Mouse (Mus musculus) lung, embryonic 14.5 days (tissue): ENCODE measurements around the gene Alox12e. TPM values are rescaled to one million over a fixed set of nuclear protein-coding genes. Genes with fewer than 3 reads are reported as not detected.
A peak's percentile ranks its signal among the peaks of the same experiment; 100 is the strongest.

ENCODE experiments used
- ATAC-seq: fragments of 200-750 bp; cut with Nextera tagmentation; 2 replicates; pipeline ENCODE4 v1.8.0; 2017; ENCODE audit warnings: mild to moderate bottlenecking, moderate TSS enrichment, moderate library complexity; ENCODE audit not compliant: insufficient read depth
- DNase-seq: peaks from one replicate; pipeline ENCODE4 v3.0.0-alpha.2; 2015
- H3K27ac ChIP-seq: fragments of 300-500 bp; sonication (generic); 2 replicates; pipeline ENCODE4 v1.5.1; 2014; ENCODE audit warnings: low read depth, mild to moderate bottlenecking, moderate library complexity
- H3K27me3 ChIP-seq: fragments of 300-500 bp; sonication (generic); 2 replicates; pipeline ENCODE4 v1.6.1; 2014; ENCODE audit warnings: low read length, control low read depth; ENCODE audit not compliant: insufficient read depth
- H3K36me3 ChIP-seq: fragments of 300-500 bp; sonication (generic); 2 replicates; pipeline ENCODE4 v1.6.1; 2014; ENCODE audit warnings: control low read depth; ENCODE audit not compliant: insufficient read depth
- H3K4me1 ChIP-seq: fragments of 300-500 bp; sonication (generic); 2 replicates; pipeline ENCODE4 v1.6.1; 2014; ENCODE audit warnings: antibody characterized with exemption, control low read depth; ENCODE audit not compliant: insufficient read depth
- H3K4me2 ChIP-seq: fragments of 300-500 bp; sonication (generic); 2 replicates; pipeline ENCODE4 v1.6.1; 2014; ENCODE audit warnings: mild to moderate bottlenecking
- H3K4me3 ChIP-seq: fragments of 300-500 bp; sonication (generic); 2 replicates; pipeline ENCODE4 v1.5.1; 2014; ENCODE audit warnings: low read depth, low read length
- H3K9ac ChIP-seq: fragments of 300-500 bp; sonication (generic); 2 replicates; pipeline ENCODE4 v1.6.1; 2014
- H3K9me3 ChIP-seq: fragments of 300-500 bp; sonication (generic); 2 replicates; pipeline ENCODE4 v1.6.1; 2016; ENCODE audit warnings: low read depth, low read length, control low read depth
- CTCF ChIP-seq: IDR thresholded peaks from 2 replicates; pipeline ENCODE4 v1.5.1; 2016; ENCODE audit warnings: antibody characterized with exemption, low read depth
- WGBS: fragments of 180-500 bp; shearing (Covaris S2); extraction: QIAGEN DNeasy Blood & Tissue Kit; methylation state at CpG from one replicate; pipeline ENCODE4 v1.1.7; 2014; 5-methylcytosine and 5-hydroxymethylcytosine counted together
- polyA plus RNA-seq: library from polyadenylated mRNA; unstranded; fragments of >200 nt; fragmentation: Nextera tagmentation; extraction: Ambion mirVana; gene quantifications from 2 replicates; pipeline ENCODE4 v1.2.1, GENCODE M21; 2014

Alox12e gene
- polyA plus RNA-seq, 1 experiment from 2014 or later: not detected

DNA sequence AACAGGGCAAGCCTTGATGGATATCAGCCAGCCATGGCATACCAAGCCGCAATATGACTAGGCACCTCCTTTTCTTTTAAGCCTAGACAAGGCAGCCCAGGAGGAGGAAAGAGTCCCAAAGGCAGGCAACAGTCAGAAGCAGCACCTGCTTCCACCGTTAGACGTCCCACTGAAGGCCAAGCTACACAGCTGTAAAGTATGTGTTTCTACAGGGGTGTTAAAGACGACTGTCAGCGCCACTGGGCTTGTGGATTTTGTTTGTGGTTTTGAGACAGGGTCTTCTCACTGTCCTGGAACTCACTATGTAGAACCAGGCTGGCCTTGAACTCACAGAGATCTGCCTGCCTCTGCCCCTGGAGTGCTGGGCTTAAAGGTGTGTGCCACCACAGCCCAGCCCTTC is 36.7 kb downstream of the Alox12e start:
- Histone ChIP-seq H3K9me3 (no peaks in the 10 kb centered on the region), H3K4me3 (no peak overlapping the region), H3K27me3 (no peaks in the 10 kb centered on the region), H3K36me3 (no peaks in the 10 kb centered on the region), H3K27ac (no peak overlapping the region), H3K4me1 (no peaks in the 10 kb centered on the region), H3K9ac (no peak overlapping the region), H3K4me2 (no peak overlapping the region)
- WGBS: 58% methylated on average over 5 of the region's 5 CpGs
- ATAC-seq: no peak
- no peak for DNase-seq
- TF ChIP-seq CTCF: no peak

- Histone ChIP-seq H3K4me3 (no peak overlapping the region), H3K36me3 (no peaks in the 10 kb centered on the region), H3K9me3 (no peaks in the 10 kb centered on the region), H3K4me2 (no peak overlapping the region), H3K27me3 (no peaks in the 10 kb centered on the region), H3K27ac (no peak overlapping the region), H3K4me1 (0 out of 2 replicates have a peak, but pooled peaks cover 4% of the 10 kb centered on the region), H3K9ac (no peak overlapping the region)
- WGBS: 63% methylated on average over 3 of the region's 3 CpGs
- no peak for TF ChIP-seq CTCF
- peak; percentile 46 for DNase-seq
- ATAC-seq: no peak
Measured at GRCm38 (mm10) chr11:70284757-70285156, 37.7 kb downstream of the Alox12e start.

- Histone ChIP-seq H3K4me1 (0 out of 2 replicates have a peak, but pooled peaks cover 4% of the 10 kb centered on the region), H3K27me3 (no peaks in the 10 kb centered on the region), H3K36me3 (no peaks in the 10 kb centered on the region), H3K9ac (no peak overlapping the region), H3K4me3 (no peak overlapping the region), H3K4me2 (no peak overlapping the region), H3K9me3 (no peaks in the 10 kb centered on the region), H3K27ac (no peak overlapping the region)
- DNase-seq (no peak), ATAC-seq (no peak)
- no peak for TF ChIP-seq CTCF
- WGBS: 67% methylated on average over 4 of the region's 4 CpGs
Measured at GRCm38 (mm10) chr11:70283666-70284065, 38.8 kb downstream of the Alox12e start.

GRCm38 (mm10) chr11:70280441-70280840 is 42.0 kb downstream of the Alox12e start:
- Histone ChIP-seq H3K9me3 (no peaks in the 10 kb centered on the region), H3K4me2 (no peak overlapping the region), H3K27ac (no peak overlapping the region; the same call in 1 of the 2 replicates), H3K36me3 (no peaks in the 10 kb centered on the region), H3K4me3 (no peak overlapping the region), H3K4me1 (0 out of 2 replicates have a peak, but pooled peaks cover 4% of the 10 kb centered on the region), H3K9ac (no peak overlapping the region), H3K27me3 (no peaks in the 10 kb centered on the region)
- DNase-seq: peak; percentile 84
- 50% methylated on average over 3 of the region's 3 CpGs for WGBS
- no peak for TF ChIP-seq CTCF
- ATAC-seq: peak; percentile 68; the same call in 1 of the 2 replicates

- Histone ChIP-seq H3K27ac (no peak overlapping the region), H3K27me3 (no peaks in the 10 kb centered on the region), H3K36me3 (no peaks in the 10 kb centered on the region), H3K4me3 (no peak overlapping the region), H3K9me3 (no peaks in the 10 kb centered on the region), H3K4me1 (0 out of 2 replicates have a peak, but pooled peaks cover 4% of the 10 kb centered on the region), H3K9ac (no peak overlapping the region), H3K4me2 (no peak overlapping the region)
- DNase-seq: no peak
- WGBS: 83% methylated on average over 3 of the region's 3 CpGs
- no peak for TF ChIP-seq CTCF
- no peak for ATAC-seq
Measured at GRCm38 (mm10) chr11:70278961-70279360, 43.5 kb downstream of the Alox12e start.

- no peaks in the 10 kb centered on the region for H3K9me3 ChIP-seq
- no peak for TF ChIP-seq CTCF
- no peaks in the 10 kb centered on the region for H3K27me3 ChIP-seq
- no peak overlapping the region for H3K4me2 ChIP-seq
- H3K4me1 ChIP-seq: no peaks in the 10 kb centered on the region
- H3K36me3 ChIP-seq: no peaks in the 10 kb centered on the region
- WGBS: 70% methylated on average over 7 of the region's 7 CpGs
- H3K27ac ChIP-seq: no peak overlapping the region
- H3K4me3 ChIP-seq: no peak overlapping the region
- no peak for DNase-seq
- ATAC-seq: no peak
- H3K9ac ChIP-seq: no peak overlapping the region
Measured at GRCm38 (mm10) chr11:70271641-70272040, 50.8 kb downstream of the Alox12e start.

DNA sequence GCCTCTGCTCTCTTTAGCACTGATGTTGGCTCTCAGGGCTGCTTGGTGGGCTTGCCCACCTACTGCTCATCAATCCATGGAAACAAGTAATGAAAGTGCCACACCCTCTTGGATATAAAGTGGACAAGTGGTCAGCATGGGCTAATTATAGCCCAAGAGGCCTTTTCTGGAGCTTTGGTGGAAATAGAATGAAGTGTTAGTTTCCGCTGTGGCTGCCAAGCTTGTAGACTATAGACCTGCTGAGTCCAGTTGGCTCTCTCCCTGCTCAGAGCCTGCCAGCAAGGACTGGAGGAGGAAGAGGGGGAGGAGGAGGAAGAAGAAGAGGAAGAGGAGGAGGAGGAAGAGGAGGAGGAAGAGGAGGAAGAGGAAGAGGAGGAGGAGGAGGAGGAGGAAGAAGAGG is 56.0 kb downstream of the Alox12e start:
- Histone ChIP-seq H3K4me3 (no peak overlapping the region), H3K27ac (no peak overlapping the region), H3K9me3 (no peaks in the 10 kb centered on the region), H3K4me2 (no peak overlapping the region), H3K27me3 (no peaks in the 10 kb centered on the region), H3K36me3 (no peaks in the 10 kb centered on the region), H3K9ac (no peak overlapping the region), H3K4me1 (no peaks in the 10 kb centered on the region)
- TF ChIP-seq CTCF: no peak
- DNase-seq (peak; percentile 16), ATAC-seq (no peak)
- 70% methylated on average over 1 of the region's 1 CpGs for WGBS

- TF ChIP-seq CTCF: no peak
- 57% methylated on average over 4 of the region's 4 CpGs for WGBS
- H3K9ac ChIP-seq: no peak overlapping the region
- no peaks in the 10 kb centered on the region for H3K4me1 ChIP-seq
- no peaks in the 10 kb centered on the region for H3K27me3 ChIP-seq
- DNase-seq (no peak), ATAC-seq (no peak)
- H3K4me2 ChIP-seq: no peak overlapping the region
- H3K36me3 ChIP-seq: no peaks in the 10 kb centered on the region
- H3K4me3 ChIP-seq: no peak overlapping the region
- no peak overlapping the region for H3K27ac ChIP-seq
- H3K9me3 ChIP-seq: no peaks in the 10 kb centered on the region
Measured at GRCm38 (mm10) chr11:70265819-70266218, 56.6 kb downstream of the Alox12e start.

Other genes with a start within 250 kb of the Alox12e start
- gene Asgr2, start 230.0 kb downstream of the Alox12e start, polyA plus RNA-seq: 0.47 and 0.78 TPM in 2 replicates
- 5.9 and 6.4 TPM in 2 replicates for gene Mgl2, start 192.3 kb downstream of the Alox12e start, polyA plus RNA-seq
- 0.18 and 1.1 TPM in 2 replicates for gene Clec10a, start 166.4 kb downstream of the Alox12e start, polyA plus RNA-seq
- gene Slc16a11, start 109.9 kb downstream of the Alox12e start, polyA plus RNA-seq: 0.23 and 0.63 TPM in 2 replicates
- gene Slc16a13, start 101.6 kb downstream of the Alox12e start, polyA plus RNA-seq: 4.4 and 6.2 TPM in 2 replicates
- gene Bcl6b, start 92.8 kb downstream of the Alox12e start, polyA plus RNA-seq: 30.3 and 30.9 TPM in 2 replicates
- 180 and 198 TPM in 2 replicates for gene 0610010K14Rik, start 84.7 kb downstream of the Alox12e start, polyA plus RNA-seq
- gene Gm21988, start 82.8 kb downstream of the Alox12e start, polyA plus RNA-seq: 9.3 and 10.8 TPM in 2 replicates
- 135 and 140 TPM in 2 replicates for gene Rnasek, start 82.8 kb downstream of the Alox12e start, polyA plus RNA-seq
- gene Alox12, start 67.3 kb downstream of the Alox12e start, polyA plus RNA-seq: 6.6 and 6.9 TPM in 2 replicates
- 0.18 and 0.50 TPM in 2 replicates for gene Alox15, start 29.4 kb upstream of the Alox12e start, polyA plus RNA-seq
- gene Pelp1, start 87.4 kb upstream of the Alox12e start, polyA plus RNA-seq: 44.4 and 46.5 TPM in 2 replicates
- 15.1 and 17.6 TPM in 2 replicates for gene Arrb2, start 110.0 kb upstream of the Alox12e start, polyA plus RNA-seq
- 43.0 and 47.9 TPM in 2 replicates for gene Med11, start 129.3 kb upstream of the Alox12e start, polyA plus RNA-seq
- gene Zmynd15, start 136.8 kb upstream of the Alox12e start, polyA plus RNA-seq: 0.28 and 0.65 TPM in 2 replicates
- 4.9 and 5.8 TPM in 2 replicates for gene Cxcl16, start 137.4 kb upstream of the Alox12e start, polyA plus RNA-seq
- gene Tm4sf5, start 182.6 kb upstream of the Alox12e start, polyA plus RNA-seq: 1.2 and 1.3 TPM in 2 replicates
- 0.38 TPM in 1 of 2 replicates, not detected in the other for gene Vmo1, start 192.0 kb upstream of the Alox12e start, polyA plus RNA-seq
- gene Gltpd2, start 196.6 kb upstream of the Alox12e start, polyA plus RNA-seq: 0.30 and 0.55 TPM in 2 replicates
- gene Psmb6, start 202.7 kb upstream of the Alox12e start, polyA plus RNA-seq: 778 and 813 TPM in 2 replicates
- not detected in 2 replicates for gene Gm40193, start 210.3 kb upstream of the Alox12e start, polyA plus RNA-seq
- 5.9 and 6.4 TPM in 2 replicates for gene Pld2, start 217.4 kb upstream of the Alox12e start, polyA plus RNA-seq
- gene Mink1, start 240.3 kb upstream of the Alox12e start, polyA plus RNA-seq: 15.2 and 15.4 TPM in 2 replicates